Mouse (Mus musculus) erythroblast, embryonic 14.5 days (primary cell): ENCODE data around the gene Lep. TPM values are rescaled to one million over a fixed set of nuclear protein-coding genes. Genes with fewer than 3 reads are reported as not detected.

Source experiments
- H3K27me3 ChIP-seq: 2 replicates; pipeline ENCODE4 v1.6.1; 2012; ENCODE audit warnings: inconsistent platforms; ENCODE audit not compliant: control insufficient read depth
- H3K36me3 ChIP-seq: 2 replicates; pipeline ENCODE4 v1.6.1; 2012; ENCODE audit warnings: mild to moderate bottlenecking, inconsistent platforms; ENCODE audit not compliant: control insufficient read depth
- H3K4me1 ChIP-seq: 2 replicates; pipeline ENCODE4 v1.6.1; 2012; ENCODE audit warnings: inconsistent platforms; ENCODE audit not compliant: control insufficient read depth
- H3K4me3 ChIP-seq: replicated peaks from 2 replicates; pipeline ENCODE3; 2012; ENCODE audit warnings: moderate library complexity, mild to moderate bottlenecking, inconsistent platforms
- H3K9me3 ChIP-seq: 2 replicates; pipeline ENCODE4 v1.6.1; 2012; ENCODE audit warnings: low read length, inconsistent platforms, mixed read lengths; ENCODE audit not compliant: control insufficient read depth
- GATA1 ChIP-seq: IDR thresholded peaks from 2 replicates; pipeline ENCODE4 v1.6.1; 2012; ENCODE audit warnings: low read length, inconsistent platforms, mixed read lengths
- TAL1 ChIP-seq: IDR thresholded peaks from 3 replicates; pipeline ENCODE4 v1.6.1; 2012; ENCODE audit warnings: low read length, inconsistent platforms, mixed read lengths
- polyA plus RNA-seq: library from polyadenylated mRNA; stranded (reverse); fragments of >175 nt; gene quantifications from 2 replicates; pipeline ENCODE4 v1.2.3, GENCODE M21; 2012

The Lep gene
- not detected in 2 replicates for polyA plus RNA-seq

DNA sequence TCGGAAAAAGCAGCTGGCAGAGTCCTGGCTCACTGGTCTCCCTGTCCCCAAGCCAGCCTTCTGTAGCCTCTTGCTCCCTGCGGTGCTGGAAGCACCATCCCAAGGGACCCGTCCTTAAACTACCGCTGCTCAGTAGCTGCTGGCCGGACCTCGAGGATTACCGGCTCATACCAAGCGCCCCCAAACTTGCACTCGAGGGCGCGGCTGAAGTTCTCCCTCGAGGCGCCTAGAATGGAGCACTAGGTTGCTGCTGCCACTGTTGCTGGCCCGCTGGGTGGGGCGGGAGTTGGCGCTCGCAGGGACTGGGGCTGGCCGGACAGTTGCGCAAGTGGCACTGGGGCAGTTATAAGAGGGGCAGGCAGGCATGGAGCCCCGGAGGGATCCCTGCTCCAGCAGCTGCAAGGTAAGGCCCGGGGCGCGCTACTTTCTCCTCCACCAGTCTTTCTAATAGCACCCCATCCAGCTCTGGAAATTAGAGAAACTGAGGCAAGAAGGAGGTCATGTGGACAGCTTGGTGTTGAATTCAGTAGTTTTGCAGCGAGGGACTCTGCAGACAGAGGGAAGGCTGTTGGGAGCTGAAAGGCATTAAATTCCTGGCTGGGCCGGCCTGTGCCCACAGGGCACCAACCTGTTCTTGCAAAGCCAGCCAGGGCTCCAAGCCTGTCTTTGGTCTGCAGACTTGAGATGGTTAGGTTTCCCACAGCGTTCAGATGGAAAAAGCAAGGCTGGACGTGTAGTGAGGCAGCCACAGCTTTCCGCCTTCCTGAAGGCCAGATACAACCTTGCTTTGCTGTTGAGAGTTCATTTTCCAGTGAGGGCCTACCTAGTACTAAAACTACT lies at the start of gene Lep:
TSS of gene Lep (plus strand) at position 375 of the 840 bp plus-strand sequence.
- TF ChIP-seq GATA1 (no peak), TAL1 (no peak)
- no peaks in the 10 kb centered on the region for H3K27me3 ChIP-seq
- no peaks in the 10 kb centered on the region; the same call in 1 of the 2 replicates for H3K9me3 ChIP-seq
- no peaks in the 10 kb centered on the region for H3K4me1 ChIP-seq
- H3K4me3 ChIP-seq = no peak within 1 kb of the TSS
- no peaks in the 10 kb centered on the region for H3K36me3 ChIP-seq

GRCm38 (mm10) chr6:29011651-29012050 lies 48.4 kb upstream of the Lep start:
- TF ChIP-seq TAL1 = no peak
- no peak for TF ChIP-seq GATA1
- no peaks in the 10 kb centered on the region for H3K9me3 ChIP-seq
- H3K36me3 ChIP-seq = no peaks in the 10 kb centered on the region
- H3K4me1 ChIP-seq = no peaks in the 10 kb centered on the region
- H3K27me3 ChIP-seq = peaks cover 9% of the 10 kb centered on the region
- no peak overlapping the region for H3K4me3 ChIP-seq

GRCm38 (mm10) chr6:29013216-29013615 lies 46.8 kb upstream of the Lep start:
- TF ChIP-seq GATA1 = no peak
- no peak for TF ChIP-seq TAL1
- Histone ChIP-seq H3K9me3 (no peaks in the 10 kb centered on the region), H3K4me3 (no peak overlapping the region), H3K4me1 (no peaks in the 10 kb centered on the region), H3K36me3 (no peaks in the 10 kb centered on the region), H3K27me3 (peaks cover 20% of the 10 kb centered on the region)

- no peaks in the 10 kb centered on the region for H3K36me3 ChIP-seq
- H3K27me3 ChIP-seq = peaks cover 20% of the 10 kb centered on the region
- H3K4me1 ChIP-seq = no peaks in the 10 kb centered on the region
- no peaks in the 10 kb centered on the region for H3K9me3 ChIP-seq
- no peak overlapping the region for H3K4me3 ChIP-seq
- TF ChIP-seq TAL1 (no peak), GATA1 (no peak)
These were observed 43.1 kb upstream of the Lep start for GRCm38 (mm10) chr6:29016891-29017412.

GRCm38 (mm10) chr6:29019756-29020720 lies 40.0 kb upstream of the Lep start:
- TF ChIP-seq GATA1 (no peak), TAL1 (no peak)
- Histone ChIP-seq H3K4me3 (no peak overlapping the region), H3K9me3 (no peaks in the 10 kb centered on the region), H3K36me3 (no peaks in the 10 kb centered on the region), H3K27me3 (peaks cover 27% of the 10 kb centered on the region), H3K4me1 (peaks cover 2% of the 10 kb centered on the region)

- no peaks in the 10 kb centered on the region for H3K9me3 ChIP-seq
- H3K4me1 ChIP-seq = peaks cover 2% of the 10 kb centered on the region
- no peaks in the 10 kb centered on the region for H3K36me3 ChIP-seq
- no peak for TF ChIP-seq TAL1
- no peak for TF ChIP-seq GATA1
- H3K4me3 ChIP-seq = no peak overlapping the region
- H3K27me3 ChIP-seq = peaks cover 25% of the 10 kb centered on the region
These were observed 39.1 kb upstream of the Lep start for GRCm38 (mm10) chr6:29020937-29021336.

GRCm38 (mm10) chr6:29021501-29021900 lies 38.5 kb upstream of the Lep start:
- no peaks in the 10 kb centered on the region for H3K9me3 ChIP-seq
- peaks cover 2% of the 10 kb centered on the region for H3K4me1 ChIP-seq
- H3K4me3 ChIP-seq = no peak overlapping the region
- no peaks in the 10 kb centered on the region for H3K36me3 ChIP-seq
- TF ChIP-seq GATA1 (no peak), TAL1 (no peak)
- H3K27me3 ChIP-seq = peaks cover 22% of the 10 kb centered on the region

DNA sequence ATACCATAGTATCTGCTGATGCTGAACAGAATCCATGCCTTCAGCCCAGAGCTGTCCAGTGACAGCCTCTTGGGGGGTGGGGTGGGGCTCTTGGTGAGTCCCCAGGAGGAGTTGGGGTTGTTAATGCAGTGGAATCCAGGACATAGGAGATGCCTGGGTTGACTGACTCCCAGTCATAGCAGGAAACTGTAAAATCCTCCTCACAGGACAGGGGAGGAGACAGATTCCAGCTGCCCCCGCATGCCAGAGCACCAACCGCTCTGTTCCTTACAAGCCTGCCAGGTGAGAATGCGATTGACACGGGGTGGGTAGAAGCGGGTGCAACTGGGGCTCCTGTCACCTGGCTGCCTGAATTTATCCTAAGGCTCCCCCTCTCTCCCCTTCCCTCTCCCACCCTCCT lies 37.9 kb upstream of the Lep start:
- Histone ChIP-seq H3K4me1 (peaks cover 2% of the 10 kb centered on the region), H3K27me3 (peaks cover 18% of the 10 kb centered on the region), H3K36me3 (no peaks in the 10 kb centered on the region), H3K4me3 (no peak overlapping the region), H3K9me3 (no peaks in the 10 kb centered on the region)
- TF ChIP-seq TAL1 (no peak), GATA1 (no peak)
